Mouse (Mus musculus): ENCODE measurements around the gene Snx21. TPM values are rescaled to one million over a fixed set of nuclear protein-coding genes. Genes with fewer than 3 reads are reported as not detected.
"Not testable (repeated sequence)": the region's sequence is repeated elsewhere in the genome, so short reads cannot be mapped to it uniquely, and the experiment has no call there.

The Snx21 gene
- polyA plus RNA-seq, 1 experiment = 9.7 TPM

GRCm38 (mm10) chr2:164793772-164794171 lies 8.1 kb downstream of the Snx21 start:
- Histone ChIP-seq H3K4me3 (ENCODE audit: control insufficient read depth, low read depth, low read length) (no peak overlapping the region), H3K27ac (ENCODE audit: control insufficient read depth, insufficient read depth, low read depth, low read length) (peak overlapping the region; percentile 63), H3K27me3 (ENCODE audit: control insufficient read depth, insufficient read depth, low read length) (no peaks in the 10 kb centered on the region), H3K36me3 (ENCODE audit: control insufficient read depth, insufficient read depth, low read length) (peaks cover 4% of the 10 kb centered on the region), H3K4me1 (ENCODE audit: control insufficient read depth, insufficient read depth, low read length) (peaks cover 5% of the 10 kb centered on the region)
- TF ChIP-seq CTCF (IDR thresholded peaks at IDR 0.05; ENCODE audit: control insufficient read depth, insufficient read depth, insufficient replicate concordance, low read depth, low read length) (no peak), POLR2A (IDR thresholded peaks at IDR 0.05; ENCODE audit: control insufficient read depth, low read depth, low read length) (no peak)

- peaks cover 4% of the 10 kb centered on the region for H3K36me3 ChIP-seq (ENCODE audit: control insufficient read depth, insufficient read depth, low read length)
Observed at GRCm38 (mm10) chr2:164794293-164794692, 8.7 kb downstream of the Snx21 start.

GRCm38 (mm10) chr2:164795868-164796267 lies 10.2 kb downstream of the Snx21 start:
- Histone ChIP-seq H3K36me3 (ENCODE audit: control insufficient read depth, insufficient read depth, low read length) (peaks cover 4% of the 10 kb centered on the region), H3K27me3 (ENCODE audit: control insufficient read depth, insufficient read depth, low read length) (no peaks in the 10 kb centered on the region), H3K27ac (ENCODE audit: control insufficient read depth, insufficient read depth, low read depth, low read length) (no peak overlapping the region), H3K4me1 (ENCODE audit: control insufficient read depth, insufficient read depth, low read length) (peaks cover 5% of the 10 kb centered on the region), H3K4me3 (ENCODE audit: control insufficient read depth, low read depth, low read length) (no peak overlapping the region)
- TF ChIP-seq CTCF (IDR thresholded peaks at IDR 0.05; ENCODE audit: control insufficient read depth, insufficient read depth, insufficient replicate concordance, low read depth, low read length) (no peak), POLR2A (IDR thresholded peaks at IDR 0.05; ENCODE audit: control insufficient read depth, low read depth, low read length) (no peak)

More at GRCm38 (mm10) chr2:164794293-164794692, 8.7 kb downstream of the Snx21 start:
- peaks cover 5% of the 10 kb centered on the region for H3K4me1 ChIP-seq (ENCODE audit: control insufficient read depth, insufficient read depth, low read length)
- no peak overlapping the region for H3K4me3 ChIP-seq (ENCODE audit: control insufficient read depth, low read depth, low read length)
- TF ChIP-seq POLR2A (IDR thresholded peaks at IDR 0.05; ENCODE audit: control insufficient read depth, low read depth, low read length) (no peak), CTCF (IDR thresholded peaks at IDR 0.05; ENCODE audit: control insufficient read depth, insufficient read depth, insufficient replicate concordance, low read depth, low read length) (peak; percentile 67; the same call in 1 of the 2 replicates)
- no peaks in the 10 kb centered on the region for H3K27me3 ChIP-seq (ENCODE audit: control insufficient read depth, insufficient read depth, low read length)
- H3K27ac ChIP-seq (ENCODE audit: control insufficient read depth, insufficient read depth, low read depth, low read length) = no peak overlapping the region

DNA sequence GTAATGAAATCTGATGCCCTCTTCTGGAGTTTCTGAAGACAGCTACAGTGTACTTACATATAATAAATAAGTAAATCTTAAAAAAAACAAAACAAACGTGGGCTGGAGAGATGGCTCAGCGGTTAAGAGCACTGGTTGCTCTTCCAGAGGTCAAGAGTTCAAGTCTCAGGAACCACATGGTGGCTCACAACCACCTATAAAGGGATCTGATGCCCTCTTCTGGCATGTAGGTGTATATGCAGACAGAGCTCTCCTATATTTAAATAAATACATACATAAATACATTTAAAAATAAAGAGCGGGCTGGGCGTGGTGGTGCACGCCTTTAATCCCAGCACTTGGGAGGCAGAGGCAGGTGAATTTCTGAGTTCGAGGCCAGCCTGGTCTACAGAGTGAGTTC lies 12.9 kb downstream of the Snx21 start:
- not testable (repeated sequence) for H3K4me1 ChIP-seq (ENCODE audit: control insufficient read depth, insufficient read depth, low read length); H3K36me3 ChIP-seq (ENCODE audit: control insufficient read depth, insufficient read depth, low read length); H3K27ac ChIP-seq (ENCODE audit: control insufficient read depth, insufficient read depth, low read depth, low read length); H3K27me3 ChIP-seq (ENCODE audit: control insufficient read depth, insufficient read depth, low read length); H3K4me3 ChIP-seq (ENCODE audit: control insufficient read depth, low read depth, low read length)

DNA sequence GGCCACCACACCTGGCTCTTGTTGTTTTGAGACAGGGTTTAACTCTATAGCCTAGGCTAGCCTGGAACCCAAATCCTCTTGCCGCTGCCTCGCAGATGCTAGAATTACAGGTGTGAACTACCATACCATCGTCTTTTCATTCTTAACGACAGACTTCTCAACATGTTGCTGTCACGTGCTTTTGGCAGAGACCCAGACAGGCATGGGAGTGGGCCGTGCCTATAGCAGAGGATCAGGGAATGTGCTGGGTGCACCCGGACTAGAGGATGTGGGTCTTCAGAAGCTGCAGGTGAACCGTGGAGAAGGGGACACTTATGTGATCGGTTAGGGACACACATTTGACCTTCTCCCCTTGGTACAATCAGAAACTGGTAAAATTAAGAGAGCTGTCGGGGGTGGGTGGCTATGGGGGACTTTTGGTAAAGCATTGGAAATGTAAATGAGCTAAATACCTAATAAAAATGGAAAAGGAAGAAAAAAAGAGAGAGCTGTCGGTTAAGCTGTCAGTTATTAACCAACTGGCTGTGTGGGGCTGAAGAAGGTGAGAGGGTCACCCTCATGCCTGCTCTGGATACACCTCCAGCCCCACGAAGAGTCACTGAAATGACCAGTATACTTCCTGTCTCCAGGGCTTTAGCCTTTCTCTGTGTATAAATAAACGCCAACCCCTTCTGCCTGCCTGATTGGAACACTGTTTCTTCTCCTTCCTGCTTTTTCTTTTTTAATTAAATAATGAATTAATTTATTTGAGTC lies 14.8 kb downstream of the Snx21 start:
- no peak overlapping the region for H3K4me3 ChIP-seq (ENCODE audit: control insufficient read depth, low read depth, low read length)
- no peak overlapping the region for H3K27ac ChIP-seq (ENCODE audit: control insufficient read depth, insufficient read depth, low read depth, low read length)
- TF ChIP-seq POLR2A (IDR thresholded peaks at IDR 0.05; ENCODE audit: control insufficient read depth, low read depth, low read length) = no peak
- H3K4me1 ChIP-seq (ENCODE audit: control insufficient read depth, insufficient read depth, low read length) = peaks cover 13% of the 10 kb centered on the region
- H3K36me3 ChIP-seq (ENCODE audit: control insufficient read depth, insufficient read depth, low read length) = no peaks in the 10 kb centered on the region; the same call in 1 of the 2 replicates
- no peaks in the 10 kb centered on the region for H3K27me3 ChIP-seq (ENCODE audit: control insufficient read depth, insufficient read depth, low read length)

GRCm38 (mm10) chr2:164803201-164803920 lies 17.7 kb downstream of the Snx21 start:
- Histone ChIP-seq H3K27me3 (ENCODE audit: control insufficient read depth, insufficient read depth, low read length) (no peaks in the 10 kb centered on the region), H3K4me3 (ENCODE audit: control insufficient read depth, low read depth, low read length) (peak overlapping the region; percentile 99), H3K27ac (ENCODE audit: control insufficient read depth, insufficient read depth, low read depth, low read length) (no peak overlapping the region), H3K4me1 (ENCODE audit: control insufficient read depth, insufficient read depth, low read length) (peaks cover 17% of the 10 kb centered on the region), H3K36me3 (ENCODE audit: control insufficient read depth, insufficient read depth, low read length) (no peaks in the 10 kb centered on the region)
- no peak for TF ChIP-seq CTCF (IDR thresholded peaks at IDR 0.05; ENCODE audit: control insufficient read depth, insufficient read depth, insufficient replicate concordance, low read depth, low read length)
- TF ChIP-seq POLR2A (IDR thresholded peaks at IDR 0.05; ENCODE audit: control insufficient read depth, low read depth, low read length) = no peak

DNA sequence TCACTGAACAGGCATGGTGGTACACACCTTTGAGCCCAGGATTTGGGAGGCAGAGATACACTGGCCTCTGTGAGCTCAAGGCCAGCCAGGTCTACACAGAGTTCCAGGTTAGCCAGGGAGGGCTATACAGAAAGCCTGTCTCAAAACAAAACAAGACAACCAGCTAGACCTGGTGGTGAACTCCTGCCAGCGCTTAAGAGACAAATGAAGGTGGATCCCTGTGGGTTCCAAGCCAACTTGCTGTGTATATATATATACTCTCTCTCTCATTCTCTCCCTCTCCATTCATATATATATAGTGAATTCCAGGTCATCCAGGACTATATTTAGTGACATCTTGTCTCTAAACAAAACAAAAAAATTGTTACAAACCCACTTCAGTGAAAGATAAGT lies 18.3 kb downstream of the Snx21 start:
- no peaks in the 10 kb centered on the region for H3K36me3 ChIP-seq (ENCODE audit: control insufficient read depth, insufficient read depth, low read length)
- peak overlapping the region; percentile 99 for H3K4me3 ChIP-seq (ENCODE audit: control insufficient read depth, low read depth, low read length)
- H3K4me1 ChIP-seq (ENCODE audit: control insufficient read depth, insufficient read depth, low read length) = peaks cover 17% of the 10 kb centered on the region
- no peaks in the 10 kb centered on the region for H3K27me3 ChIP-seq (ENCODE audit: control insufficient read depth, insufficient read depth, low read length)
- TF ChIP-seq POLR2A (IDR thresholded peaks at IDR 0.05; ENCODE audit: control insufficient read depth, low read depth, low read length) (no peak), CTCF (IDR thresholded peaks at IDR 0.05; ENCODE audit: control insufficient read depth, insufficient read depth, insufficient replicate concordance, low read depth, low read length) (no peak)
- peak overlapping the region; percentile 95; the same call in 1 of the 2 replicates for H3K27ac ChIP-seq (ENCODE audit: control insufficient read depth, insufficient read depth, low read depth, low read length)

Data from testis, adult 2 months (tissue).